Mouse (Mus musculus): ENCODE measurements at regions not wholly inside any gene's neighbourhood (a gene's known extent, or its start where the extent isn't known, plus 50 kb on each side); places are given as distances from the start of the nearest gene placed in this dataset.

DNA sequence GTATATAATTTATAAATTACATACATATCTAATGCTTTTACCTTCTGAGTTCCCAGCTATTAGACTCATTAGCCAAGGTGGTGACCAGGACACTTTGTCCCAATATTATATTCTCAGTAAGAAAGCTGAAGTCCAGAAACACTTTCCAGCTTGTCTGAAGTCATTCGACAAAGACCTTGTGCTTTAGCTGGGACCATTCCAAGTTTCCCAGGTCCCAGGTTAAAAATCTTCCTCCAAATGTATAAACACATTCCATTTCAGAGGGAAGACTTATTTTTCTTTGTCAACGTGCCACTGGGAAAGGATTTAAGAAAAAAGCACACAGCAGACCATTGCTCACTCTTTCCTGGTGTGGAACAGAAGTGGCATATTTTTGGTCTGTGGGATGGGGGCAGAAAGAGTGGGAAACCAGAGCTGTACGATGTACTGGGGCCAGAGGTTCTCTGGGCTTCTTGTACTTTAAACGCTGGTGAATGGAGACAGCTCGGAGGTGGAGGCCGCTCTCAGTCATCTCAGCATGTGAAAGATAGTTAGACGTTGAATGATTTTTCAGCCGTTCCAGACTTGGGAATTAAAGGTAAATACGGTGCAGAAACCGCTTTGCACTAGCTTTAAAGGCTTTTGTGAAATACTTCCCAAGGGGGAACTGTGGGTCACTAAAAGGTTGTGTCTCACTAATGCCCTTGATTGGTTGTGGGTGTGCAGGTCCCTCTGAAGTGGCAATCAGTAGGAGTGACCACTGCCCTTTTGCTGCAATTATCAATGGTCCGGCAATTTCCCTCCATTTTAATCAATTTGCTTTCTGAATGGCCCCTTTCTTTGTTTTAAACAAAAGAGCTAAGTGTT is 261.2 kb upstream of the A1bg start:
- no peaks in the 10 kb centered on the region for H3K9me3 ChIP-seq (replicated peaks; ENCODE audit: control insufficient read depth, low read length)
- no peak overlapping the region for H3K9ac ChIP-seq (replicated peaks; ENCODE audit: low read depth, low read length)
- H3K4me1 ChIP-seq (ENCODE audit: control insufficient read depth, insufficient read depth) = no peaks in the 10 kb centered on the region
- no peak for TF ChIP-seq CTCF (IDR thresholded peaks at IDR 0.05; ENCODE audit: low read depth)
- no peak for TF ChIP-seq EP300 (IDR thresholded peaks at IDR 0.05; ENCODE audit: low read depth)
- no peaks in the 10 kb centered on the region for H3K36me3 ChIP-seq (replicated peaks; ENCODE audit: control insufficient read depth, insufficient read depth, low read length)
- no peak overlapping the region for H3K27ac ChIP-seq (ENCODE audit: low read depth)
- ATAC-seq (ENCODE audit: insufficient read depth, low read depth) = no peak
- no peak for DNase-seq (ENCODE audit: low spot score)
- H3K27me3 ChIP-seq (ENCODE audit: control insufficient read depth, insufficient read depth, low read length) = no peaks in the 10 kb centered on the region
- no peak overlapping the region for H3K4me3 ChIP-seq (ENCODE audit: low read depth, low read length)
- H3K4me2 ChIP-seq (ENCODE audit: low read depth, low read length) = no peak overlapping the region
- whole genome bisulfite sequencing = 79% methylated on average over 11 of the region's 11 CpGs

- H3K9me3 ChIP-seq (replicated peaks; ENCODE audit: control insufficient read depth, low read length) = no peaks in the 10 kb centered on the region
- H3K9ac ChIP-seq (replicated peaks; ENCODE audit: low read depth, low read length) = no peak overlapping the region
- no peaks in the 10 kb centered on the region for H3K36me3 ChIP-seq (replicated peaks; ENCODE audit: control insufficient read depth, insufficient read depth, low read length)
- H3K4me1 ChIP-seq (ENCODE audit: control insufficient read depth, insufficient read depth) = no peaks in the 10 kb centered on the region
- no peak overlapping the region for H3K4me2 ChIP-seq (ENCODE audit: low read depth, low read length)
- WGBS = 40% methylated on average over 5 of the region's 5 CpGs
- H3K27ac ChIP-seq (ENCODE audit: low read depth) = no peak overlapping the region
- H3K27me3 ChIP-seq (ENCODE audit: control insufficient read depth, insufficient read depth, low read length) = no peaks in the 10 kb centered on the region
- TF ChIP-seq CTCF (IDR thresholded peaks at IDR 0.05; ENCODE audit: low read depth) = no peak
- TF ChIP-seq EP300 (IDR thresholded peaks at IDR 0.05; ENCODE audit: low read depth) = no peak
- DNase-seq (ENCODE audit: low spot score) (no peak), ATAC-seq (ENCODE audit: insufficient read depth, low read depth) (no peak)
- H3K4me3 ChIP-seq (ENCODE audit: low read depth, low read length) = no peak overlapping the region
Measured at GRCm38 (mm10) chr15:61183291-61183690, 260.5 kb upstream of the A1bg start.

- DNase-seq (ENCODE audit: low spot score) = no peak
- TF ChIP-seq EP300 (IDR thresholded peaks at IDR 0.05; ENCODE audit: low read depth) (no peak), CTCF (IDR thresholded peaks at IDR 0.05; ENCODE audit: low read depth) (no peak)
- Histone ChIP-seq H3K36me3 (replicated peaks; ENCODE audit: control insufficient read depth, insufficient read depth, low read length) (no peaks in the 10 kb centered on the region), H3K9me3 (replicated peaks; ENCODE audit: control insufficient read depth, low read length) (no peaks in the 10 kb centered on the region), H3K4me3 (ENCODE audit: low read depth, low read length) (no peak overlapping the region), H3K4me2 (ENCODE audit: low read depth, low read length) (no peak overlapping the region), H3K4me1 (ENCODE audit: control insufficient read depth, insufficient read depth) (no peaks in the 10 kb centered on the region), H3K27me3 (ENCODE audit: control insufficient read depth, insufficient read depth, low read length) (no peaks in the 10 kb centered on the region), H3K9ac (replicated peaks; ENCODE audit: low read depth, low read length) (no peak overlapping the region), H3K27ac (ENCODE audit: low read depth) (no peak overlapping the region)
- WGBS = 91% methylated on average over 1 of the region's 1 CpGs
- no peak for ATAC-seq (ENCODE audit: insufficient read depth, low read depth)
Measured at GRCm38 (mm10) chr15:61168842-61169416, 246.1 kb upstream of the A1bg start.

GRCm38 (mm10) chr15:61165050-61165449 is 242.2 kb upstream of the A1bg start:
- Histone ChIP-seq H3K4me3 (ENCODE audit: low read depth, low read length) (no peak overlapping the region), H3K27ac (ENCODE audit: low read depth) (no peak overlapping the region), H3K4me1 (ENCODE audit: control insufficient read depth, insufficient read depth) (no peaks in the 10 kb centered on the region), H3K36me3 (replicated peaks; ENCODE audit: control insufficient read depth, insufficient read depth, low read length) (no peaks in the 10 kb centered on the region), H3K9me3 (replicated peaks; ENCODE audit: control insufficient read depth, low read length) (no peaks in the 10 kb centered on the region), H3K4me2 (ENCODE audit: low read depth, low read length) (no peak overlapping the region), H3K9ac (replicated peaks; ENCODE audit: low read depth, low read length) (no peak overlapping the region), H3K27me3 (ENCODE audit: control insufficient read depth, insufficient read depth, low read length) (no peaks in the 10 kb centered on the region)
- no peak for ATAC-seq (ENCODE audit: insufficient read depth, low read depth)
- no peak for DNase-seq (ENCODE audit: low spot score)
- 31% methylated on average over 5 of the region's 5 CpGs for WGBS
- no peak for TF ChIP-seq CTCF (IDR thresholded peaks at IDR 0.05; ENCODE audit: low read depth)
- TF ChIP-seq EP300 (IDR thresholded peaks at IDR 0.05; ENCODE audit: low read depth) = no peak

- DNase-seq (ENCODE audit: low spot score) = peak; percentile 7
- ATAC-seq (ENCODE audit: insufficient read depth, low read depth) = peak; percentile 14; the same call in 1 of the 2 replicates
- WGBS = 45% methylated on average over 5 of the region's 5 CpGs
Measured at GRCm38 (mm10) chr15:61161397-61161796, 238.6 kb upstream of the A1bg start.

More at GRCm38 (mm10) chr15:61161397-61161796, 238.6 kb upstream of the A1bg start:
- H3K9ac ChIP-seq (replicated peaks; ENCODE audit: low read depth, low read length) = no peak overlapping the region
- no peaks in the 10 kb centered on the region for H3K36me3 ChIP-seq (replicated peaks; ENCODE audit: control insufficient read depth, insufficient read depth, low read length)
- H3K27me3 ChIP-seq (ENCODE audit: control insufficient read depth, insufficient read depth, low read length) = no peaks in the 10 kb centered on the region
- H3K27ac ChIP-seq (ENCODE audit: low read depth) = no peak overlapping the region
- H3K4me2 ChIP-seq (ENCODE audit: low read depth, low read length) = no peak overlapping the region
- H3K9me3 ChIP-seq (replicated peaks; ENCODE audit: control insufficient read depth, low read length) = no peaks in the 10 kb centered on the region
- H3K4me3 ChIP-seq (ENCODE audit: low read depth, low read length) = no peak overlapping the region
- TF ChIP-seq CTCF (IDR thresholded peaks at IDR 0.05; ENCODE audit: low read depth) = no peak
- TF ChIP-seq EP300 (IDR thresholded peaks at IDR 0.05; ENCODE audit: low read depth) = no peak
- no peaks in the 10 kb centered on the region for H3K4me1 ChIP-seq (ENCODE audit: control insufficient read depth, insufficient read depth)

Data from heart, postnatal 0 days (tissue).